Mouse (Mus musculus) hindbrain, embryonic 11.5 days (tissue): Measurements from ENCODE around the gene Tnfsf12. TPM values are rescaled to one million over a fixed set of nuclear protein-coding genes. Genes with fewer than 3 reads are reported as not detected.

Experiments used
- ATAC-seq: fragments of 200-750 bp; cut with Nextera tagmentation; 2 replicates; pipeline ENCODE4 v1.8.0; 2017; ENCODE audit warnings: mild to moderate bottlenecking, moderate TSS enrichment, moderate library complexity; ENCODE audit not compliant: low FRiP score
- DNase-seq: peaks from one replicate; pipeline ENCODE4 v3.0.0-alpha.2; 2015; ENCODE audit warnings: low spot score
- H3K27ac ChIP-seq: fragments of 300-500 bp; sonication (generic); 2 replicates; pipeline ENCODE4 v1.5.1; 2014; ENCODE audit warnings: mild to moderate bottlenecking, low read depth, low read length
- H3K27me3 ChIP-seq: fragments of 300-500 bp; sonication (generic); 2 replicates; pipeline ENCODE4 v1.6.1; 2014; ENCODE audit warnings: mild to moderate bottlenecking, low read length, moderate library complexity, mixed read lengths; ENCODE audit not compliant: control insufficient read depth, insufficient read depth
- H3K36me3 ChIP-seq: fragments of 300-500 bp; sonication (generic); 2 replicates; pipeline ENCODE4 v1.6.1; 2014; ENCODE audit warnings: mild to moderate bottlenecking, low read length, moderate library complexity, mixed read lengths; ENCODE audit not compliant: control insufficient read depth, insufficient read depth
- H3K4me1 ChIP-seq: fragments of 300-500 bp; sonication (generic); replicated peaks from 2 replicates; pipeline ENCODE4 v1.6.1; 2014; ENCODE audit warnings: low read length, mixed read lengths; ENCODE audit not compliant: control insufficient read depth, insufficient read depth
- H3K4me2 ChIP-seq: fragments of 300-500 bp; sonication (generic); replicated peaks from 2 replicates; pipeline ENCODE4 v1.6.1; 2014; ENCODE audit warnings: mild to moderate bottlenecking, low read depth, low read length
- H3K4me3 ChIP-seq: fragments of 300-500 bp; sonication (generic); 2 replicates; pipeline ENCODE4 v1.5.1; 2014; ENCODE audit warnings: low read depth, low read length
- H3K9ac ChIP-seq: fragments of 300-500 bp; sonication (generic); 2 replicates; pipeline ENCODE4 v1.6.1; 2014; ENCODE audit warnings: low read depth, low read length
- H3K9me3 ChIP-seq: fragments of 300-500 bp; sonication (generic); 2 replicates; pipeline ENCODE4 v1.6.1; 2016; ENCODE audit warnings: low read length; ENCODE audit not compliant: control insufficient read depth
- WGBS: fragments of 180-500 bp; shearing (Covaris S2); extraction: QIAGEN DNeasy Blood & Tissue Kit; methylation state at CpG from one replicate; pipeline ENCODE4 v1.1.7; 2014; 5-methylcytosine and 5-hydroxymethylcytosine counted together
- polyA plus RNA-seq: library from polyadenylated mRNA; unstranded; fragments of >200 nt; fragmentation: Nextera tagmentation; extraction: Ambion mirVana; gene quantifications from 2 replicates; pipeline ENCODE4 v1.2.1, GENCODE M21; 2014

The Tnfsf12 gene
- polyA plus RNA-seq, 1 experiment from 2014 or later: 4.0 TPM

DNA sequence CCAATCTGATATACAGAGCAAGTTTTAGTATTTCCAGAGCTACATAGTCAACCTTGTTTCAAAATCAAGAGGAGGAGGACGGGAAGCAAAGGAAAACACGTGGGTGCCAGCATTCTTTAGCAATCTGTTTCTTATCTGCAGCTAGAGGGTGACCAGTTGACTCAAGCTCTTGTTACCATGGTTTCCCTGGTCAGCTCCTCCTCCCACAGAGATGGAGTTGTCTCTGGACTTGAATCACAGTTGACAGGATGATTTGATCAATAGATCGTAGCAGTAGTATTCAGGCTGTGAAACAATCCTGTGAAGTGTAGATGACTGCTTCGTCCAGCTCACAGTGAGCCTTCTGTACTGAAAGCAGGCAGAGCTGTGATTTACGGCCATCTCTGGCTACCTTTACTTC, 20.3 kb upstream of the Tnfsf12 start:
- Histone ChIP-seq H3K27ac (no peak overlapping the region), H3K4me1 (no peaks in the 10 kb centered on the region), H3K9ac (no peak overlapping the region), H3K9me3 (no peaks in the 10 kb centered on the region), H3K36me3 (no peaks in the 10 kb centered on the region), H3K4me2 (no peak overlapping the region), H3K27me3 (no peaks in the 10 kb centered on the region), H3K4me3 (no peak overlapping the region)
- no peak for ATAC-seq
- 25% methylated on average over 5 of the region's 5 CpGs for WGBS
- DNase-seq: no peak

DNA sequence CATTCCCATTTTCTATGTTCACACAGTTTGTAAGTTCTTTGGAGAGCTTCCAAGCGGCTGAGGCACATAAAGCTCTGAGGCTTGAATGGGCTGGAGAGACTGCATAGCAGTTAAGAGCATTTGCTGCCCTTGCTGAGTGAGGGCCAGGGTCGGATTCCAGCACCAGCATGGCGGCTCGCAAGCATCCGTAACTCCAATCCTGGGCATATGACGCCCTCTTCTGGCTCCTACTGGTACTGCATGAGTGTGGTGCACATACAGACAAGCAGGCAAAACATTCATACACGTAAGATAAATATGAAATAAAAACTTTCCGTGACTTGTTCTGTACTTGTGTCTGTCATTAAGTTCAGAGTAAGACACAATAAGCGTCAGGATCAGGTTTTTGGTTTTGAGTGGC, 19.8 kb upstream of the Tnfsf12 start:
- Histone ChIP-seq H3K4me1 (no peaks in the 10 kb centered on the region), H3K9me3 (no peaks in the 10 kb centered on the region), H3K9ac (no peak overlapping the region), H3K27ac (no peak overlapping the region), H3K27me3 (no peaks in the 10 kb centered on the region), H3K36me3 (no peaks in the 10 kb centered on the region), H3K4me3 (no peak overlapping the region), H3K4me2 (no peak overlapping the region)
- DNase-seq (peak; percentile 33), ATAC-seq (no peak)
- WGBS: 55% methylated on average over 9 of the region's 9 CpGs

DNA sequence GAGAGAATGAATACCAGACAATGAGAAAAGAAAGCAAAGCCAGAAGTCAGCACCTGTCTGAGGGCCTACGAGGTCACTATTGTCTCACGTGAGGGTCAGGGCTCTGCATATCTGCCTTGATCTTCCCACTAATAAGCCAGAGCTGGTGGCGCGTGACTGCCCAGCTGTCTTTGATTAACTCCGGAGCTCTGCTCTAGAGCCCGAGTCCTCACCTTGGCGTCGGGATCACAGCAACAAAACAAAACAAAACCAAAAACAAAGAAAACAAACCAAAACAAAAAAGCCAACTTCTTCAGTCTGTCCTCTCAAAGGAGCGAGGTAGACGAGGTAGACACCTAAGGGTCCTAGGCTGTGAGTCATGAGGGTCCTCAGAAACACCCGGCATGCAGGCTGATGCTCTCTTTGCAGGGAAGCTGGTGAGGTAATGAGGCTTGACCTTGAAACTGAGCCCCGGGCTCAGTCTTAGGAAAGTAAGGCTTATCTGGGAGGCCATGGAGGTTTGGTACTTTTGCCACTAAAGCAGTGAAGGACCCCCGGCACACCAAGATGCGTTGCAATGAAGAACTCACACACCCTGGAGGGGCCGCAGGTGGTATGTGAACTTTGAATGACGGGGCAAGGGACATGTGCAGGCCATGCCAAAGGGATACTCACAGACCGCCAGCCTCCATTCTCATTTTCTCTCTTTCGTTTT, 19.1 kb upstream of the Tnfsf12 start:
- no peak overlapping the region for H3K4me2 ChIP-seq
- H3K4me3 ChIP-seq: no peak overlapping the region
- no peaks in the 10 kb centered on the region for H3K27me3 ChIP-seq
- H3K4me1 ChIP-seq: no peaks in the 10 kb centered on the region
- WGBS: 63% methylated on average over 18 of the region's 18 CpGs
- H3K27ac ChIP-seq: no peak overlapping the region
- H3K36me3 ChIP-seq: no peaks in the 10 kb centered on the region
- H3K9me3 ChIP-seq: no peaks in the 10 kb centered on the region
- H3K9ac ChIP-seq: no peak overlapping the region
- no peak for DNase-seq
- ATAC-seq: no peak

DNA sequence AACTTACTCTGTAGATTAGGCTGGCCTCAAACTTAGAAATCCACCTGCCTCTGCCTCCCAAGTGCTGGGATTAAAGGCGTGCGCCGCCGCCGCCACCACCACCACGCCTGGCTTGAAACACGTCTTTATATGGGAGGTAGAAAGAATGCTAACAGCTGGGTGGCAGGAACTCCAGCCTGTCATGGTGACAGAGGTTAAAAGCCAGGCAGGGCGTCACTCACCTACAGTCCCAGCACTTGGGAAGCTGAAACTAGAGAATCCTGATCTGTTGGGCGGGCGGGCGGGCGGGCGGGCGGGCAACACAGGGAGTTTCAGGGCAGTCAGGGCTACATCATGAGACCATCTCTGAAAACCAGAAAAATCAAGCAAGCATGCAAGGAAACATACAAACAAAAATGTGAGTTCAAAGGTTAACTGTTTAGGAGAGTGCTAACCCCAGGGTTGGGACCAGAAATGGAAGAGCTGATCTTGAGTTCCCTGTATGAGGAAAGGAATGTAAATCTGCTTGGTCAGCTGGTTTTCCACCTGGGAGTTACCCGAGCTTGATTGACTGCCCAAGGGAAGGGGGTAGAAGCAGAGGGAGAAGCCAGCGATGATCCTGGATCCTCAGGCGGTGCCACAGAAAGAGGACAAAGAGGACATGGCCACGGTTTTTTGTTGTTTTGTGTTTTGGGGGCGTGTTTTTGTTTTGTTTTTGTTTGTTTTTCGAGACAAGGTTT, 17.5 kb upstream of the Tnfsf12 start:
- 68% methylated on average over 20 of the region's 20 CpGs for WGBS
- Histone ChIP-seq H3K27me3 (no peaks in the 10 kb centered on the region), H3K36me3 (no peaks in the 10 kb centered on the region), H3K4me1 (no peaks in the 10 kb centered on the region), H3K4me3 (no peak overlapping the region), H3K9ac (no peak overlapping the region), H3K4me2 (no peak overlapping the region), H3K27ac (no peak overlapping the region), H3K9me3 (no peaks in the 10 kb centered on the region)
- DNase-seq (no peak), ATAC-seq (no peak)

DNA sequence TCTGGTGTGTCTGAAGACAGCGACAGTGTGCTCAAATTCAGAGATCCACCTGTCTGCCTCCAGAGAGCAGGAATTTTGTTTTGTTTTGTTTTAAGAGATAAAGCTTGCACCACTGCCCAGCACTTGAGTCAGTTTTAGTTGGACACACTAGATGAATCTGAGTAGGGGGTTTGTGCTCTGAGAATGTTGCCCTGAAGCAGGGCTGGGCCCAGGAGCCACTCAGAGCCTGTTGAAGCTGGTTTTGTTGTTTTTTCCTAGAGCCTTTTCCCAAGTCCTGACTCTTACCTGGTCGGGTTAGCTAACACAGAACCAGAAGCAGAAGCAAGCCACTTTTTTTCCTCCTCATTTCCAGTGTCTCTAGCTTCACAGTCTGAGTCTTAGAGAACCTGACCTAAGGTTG, 15.4 kb upstream of the Tnfsf12 start:
- Histone ChIP-seq H3K4me3 (no peak overlapping the region), H3K36me3 (no peaks in the 10 kb centered on the region), H3K9ac (no peak overlapping the region), H3K4me1 (no peaks in the 10 kb centered on the region), H3K27ac (no peak overlapping the region), H3K27me3 (no peaks in the 10 kb centered on the region), H3K4me2 (no peak overlapping the region), H3K9me3 (no peaks in the 10 kb centered on the region)
- DNase-seq: no peak
- ATAC-seq: no peak
- 71% methylated on average over 2 of the region's 2 CpGs for WGBS

DNA sequence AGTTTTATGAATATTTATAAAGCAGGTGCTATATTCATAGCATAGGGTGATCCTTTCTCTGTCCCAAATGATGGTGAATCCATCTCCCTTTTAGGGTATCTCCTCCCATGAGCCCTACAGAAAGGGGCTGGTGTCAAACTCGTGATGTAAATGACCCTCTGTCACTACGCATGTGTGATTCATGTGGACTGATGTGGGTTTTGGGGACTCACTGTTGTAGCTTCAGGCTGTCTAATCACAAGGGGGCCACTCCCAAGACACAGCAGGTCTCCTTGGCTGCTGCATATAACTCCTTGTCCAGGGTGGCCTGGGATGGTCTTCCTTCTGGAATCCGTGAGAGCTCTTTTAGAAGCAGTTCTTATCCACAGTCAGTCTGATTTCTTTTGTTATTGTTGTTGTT, 14.8 kb upstream of the Tnfsf12 start:
- Histone ChIP-seq H3K27me3 (no peaks in the 10 kb centered on the region), H3K9ac (no peak overlapping the region), H3K4me2 (no peak overlapping the region), H3K9me3 (no peaks in the 10 kb centered on the region), H3K36me3 (no peaks in the 10 kb centered on the region), H3K27ac (no peak overlapping the region), H3K4me3 (no peak overlapping the region), H3K4me1 (no peaks in the 10 kb centered on the region)
- ATAC-seq (no peak), DNase-seq (no peak)
- 70% methylated on average over 3 of the region's 3 CpGs for WGBS

DNA sequence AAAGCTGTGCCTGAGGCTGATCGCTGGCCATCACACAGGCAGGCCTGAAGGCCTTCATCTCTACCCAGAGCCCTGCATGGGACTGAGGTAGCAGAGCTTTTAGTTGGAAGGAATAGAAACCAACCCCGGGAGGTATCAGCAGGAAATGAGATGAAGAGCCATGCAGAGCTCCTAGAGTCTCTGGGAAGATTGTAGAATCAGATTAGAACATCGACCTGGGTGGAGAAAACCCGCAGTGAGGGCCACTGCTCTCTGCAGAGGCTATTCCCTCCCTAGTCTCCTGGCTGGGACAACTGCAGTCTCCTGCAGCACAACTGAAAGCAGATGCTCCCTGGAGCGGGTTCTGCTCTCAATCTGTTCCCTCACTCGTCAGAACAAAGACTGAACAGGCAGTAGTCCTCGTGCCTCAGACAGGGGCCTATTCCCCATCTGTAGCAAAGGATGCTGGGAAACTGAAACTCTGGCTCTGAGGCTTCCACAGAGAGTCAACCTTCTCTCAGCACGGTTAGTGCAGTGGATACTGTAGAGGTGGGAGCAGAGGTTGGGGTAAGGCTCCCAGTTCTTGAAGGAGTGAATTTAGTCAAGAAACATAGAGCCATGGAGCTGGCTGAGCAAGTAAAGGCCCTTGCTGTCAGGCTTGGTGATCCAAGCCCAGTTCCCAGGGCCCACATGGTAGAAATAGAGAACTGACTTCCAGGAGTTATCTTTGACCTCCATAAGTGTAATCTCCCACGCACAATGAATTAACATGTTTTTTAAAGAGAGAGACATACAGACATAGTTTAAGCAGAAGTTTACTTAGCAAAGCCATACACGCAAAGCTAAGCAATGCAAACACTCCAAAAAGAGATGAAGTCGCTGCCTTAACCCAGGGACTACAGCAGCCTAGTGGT, 14.2 kb upstream of the Tnfsf12 start:
- no peak overlapping the region for H3K4me2 ChIP-seq
- ATAC-seq: no peak
- H3K27me3 ChIP-seq: no peaks in the 10 kb centered on the region
- no peak overlapping the region for H3K9ac ChIP-seq
- H3K9me3 ChIP-seq: no peaks in the 10 kb centered on the region
- DNase-seq: no peak
- 54% methylated on average over 11 of the region's 11 CpGs for WGBS
- no peaks in the 10 kb centered on the region for H3K4me1 ChIP-seq
- no peak overlapping the region for H3K4me3 ChIP-seq
- no peaks in the 10 kb centered on the region for H3K36me3 ChIP-seq
- H3K27ac ChIP-seq: no peak overlapping the region

DNA sequence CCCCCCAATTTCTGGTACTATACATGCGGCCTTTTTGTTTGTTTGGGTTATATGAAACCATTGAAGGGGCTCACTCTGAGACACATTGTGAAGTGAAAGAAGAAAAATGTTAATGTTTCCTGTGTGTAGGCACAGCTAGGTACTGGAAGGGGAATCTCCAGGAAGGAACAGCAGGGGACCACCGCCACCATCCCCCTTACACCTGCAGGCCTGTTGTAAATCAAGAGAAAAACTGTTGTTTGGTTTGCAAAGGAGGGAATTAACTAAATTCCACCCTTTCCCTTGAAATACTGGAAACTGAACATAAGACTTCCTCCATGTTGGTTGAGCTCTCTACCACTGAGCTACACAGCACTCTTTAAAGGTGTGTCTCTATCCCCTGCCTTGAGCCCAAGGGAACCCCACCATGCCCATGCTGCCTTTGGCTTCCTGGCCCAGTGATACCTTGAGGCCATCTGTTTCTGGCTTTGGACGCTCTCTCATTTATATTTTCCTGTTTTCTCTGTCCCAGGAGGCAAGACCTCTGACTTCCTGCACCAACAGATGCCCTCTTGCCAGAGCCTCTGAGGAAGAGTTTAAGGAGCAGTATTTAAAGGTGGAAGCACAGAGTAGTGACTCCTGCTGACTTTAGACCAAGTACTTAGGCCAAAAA, 13.1 kb upstream of the Tnfsf12 start:
- ATAC-seq (no peak), DNase-seq (no peak)
- Histone ChIP-seq H3K4me2 (no peak overlapping the region), H3K4me1 (no peaks in the 10 kb centered on the region), H3K27me3 (no peaks in the 10 kb centered on the region), H3K9ac (no peak overlapping the region), H3K36me3 (no peaks in the 10 kb centered on the region), H3K27ac (no peak overlapping the region), H3K9me3 (no peaks in the 10 kb centered on the region), H3K4me3 (no peak overlapping the region)
- 65% methylated on average over 3 of the region's 3 CpGs for WGBS
